Mouse (Mus musculus) cerebellum, postnatal 36 days (tissue): ENCODE results near the gene Amt.

ENCODE experiments used
- DNase-seq, 2 experiments: peaks; one replicate each; pipeline ENCODE4 v3.0.0; 2021 to 2022; ENCODE audit warnings: mixed read lengths in 2 of 2

Gene Amt

DNA sequence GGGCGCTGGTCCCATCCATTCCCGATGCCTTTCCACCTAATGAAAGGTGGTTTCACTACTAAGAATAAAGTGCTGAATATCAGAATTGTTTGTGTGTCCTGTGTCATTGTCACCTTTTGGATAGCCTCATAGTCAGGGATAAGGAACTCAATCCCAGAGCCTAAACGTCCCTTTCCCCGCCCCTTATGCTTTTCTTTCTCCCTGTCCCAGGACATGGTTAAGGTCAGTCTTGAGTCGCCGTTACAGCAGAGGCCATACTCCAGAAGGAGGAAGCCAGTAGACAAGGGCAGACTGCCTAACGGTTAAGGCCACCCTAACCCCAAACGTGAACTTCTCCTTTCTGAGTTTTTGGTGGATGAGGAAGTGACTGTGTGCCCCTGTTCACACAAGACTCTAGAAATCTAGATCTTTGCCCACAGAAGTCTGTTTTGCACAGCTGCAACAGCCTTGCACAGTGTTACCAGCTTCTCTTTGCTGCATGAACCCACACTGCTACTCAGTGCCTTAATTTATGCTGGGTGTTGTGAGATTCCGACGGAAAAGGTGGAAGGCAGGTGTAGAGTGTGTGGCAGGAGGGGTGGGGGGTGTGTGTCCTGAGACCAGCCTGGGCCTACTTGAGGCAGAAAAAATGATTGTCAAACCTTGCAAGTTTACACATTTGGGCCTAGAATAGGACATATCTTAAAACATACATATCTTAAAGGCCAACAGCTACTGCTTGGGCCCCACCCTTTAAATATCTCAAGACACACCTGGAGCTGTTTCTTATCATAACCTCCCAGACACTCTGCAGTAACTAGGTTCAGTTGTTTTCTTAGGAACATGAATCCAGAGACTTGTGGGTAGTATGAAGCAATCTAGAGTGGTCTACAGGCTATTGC lies 43.8 kb downstream of the Amt start:
- no peak for DNase-seq

- DNase-seq: no peak
These were observed 44.5 kb downstream of the Amt start for GRCm38 (mm10) chr9:108341139-108341475.

GRCm38 (mm10) chr9:108341801-108342200 lies 45.1 kb downstream of the Amt start:
- DNase-seq: no peak

DNA sequence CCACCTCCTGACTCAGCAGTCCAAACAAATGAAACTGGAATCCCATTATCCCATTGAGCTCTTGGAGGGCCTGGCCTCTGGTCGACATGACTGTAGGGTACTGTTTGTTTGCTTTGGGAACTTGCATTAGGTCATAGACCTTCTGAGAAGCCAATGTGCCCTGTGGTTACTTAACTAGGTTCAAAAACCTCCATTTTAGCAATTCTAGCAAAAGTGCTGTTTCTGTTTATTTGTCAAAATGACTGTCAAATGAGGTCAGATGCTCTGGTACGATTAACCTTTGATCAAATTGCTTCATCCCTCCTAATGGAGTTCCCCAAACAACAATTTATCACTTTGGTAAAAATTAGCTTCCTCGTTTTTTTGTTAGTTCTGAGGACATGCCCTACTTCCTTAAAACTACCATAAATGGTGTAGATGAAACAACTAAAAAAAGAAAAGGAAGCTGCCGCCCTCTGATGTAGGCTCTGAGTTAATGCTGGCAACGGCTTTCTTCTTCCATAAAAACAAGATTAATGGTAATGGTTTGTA lies 45.7 kb downstream of the Amt start:
- no peak for DNase-seq

DNA sequence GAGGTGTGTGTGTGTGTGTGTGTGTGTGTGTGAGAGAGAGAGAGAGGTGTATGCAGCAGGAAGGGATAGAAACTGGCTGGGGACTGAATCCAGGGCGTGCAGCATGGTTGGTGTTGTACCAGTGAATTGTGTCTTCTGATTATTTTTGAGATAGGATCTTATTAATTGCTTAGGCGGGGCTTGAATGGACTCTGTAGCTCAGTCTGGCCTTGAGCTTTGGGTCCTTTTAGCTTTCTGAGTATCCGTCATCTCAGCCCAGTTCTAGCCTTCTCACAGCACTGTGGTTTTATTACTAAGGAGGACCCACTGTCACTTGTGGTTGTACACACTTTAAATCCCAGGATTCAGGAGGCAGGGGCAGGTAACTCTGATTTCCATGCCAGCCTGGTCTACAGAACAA lies 46.7 kb downstream of the Amt start:
- no peak for DNase-seq

DNA sequence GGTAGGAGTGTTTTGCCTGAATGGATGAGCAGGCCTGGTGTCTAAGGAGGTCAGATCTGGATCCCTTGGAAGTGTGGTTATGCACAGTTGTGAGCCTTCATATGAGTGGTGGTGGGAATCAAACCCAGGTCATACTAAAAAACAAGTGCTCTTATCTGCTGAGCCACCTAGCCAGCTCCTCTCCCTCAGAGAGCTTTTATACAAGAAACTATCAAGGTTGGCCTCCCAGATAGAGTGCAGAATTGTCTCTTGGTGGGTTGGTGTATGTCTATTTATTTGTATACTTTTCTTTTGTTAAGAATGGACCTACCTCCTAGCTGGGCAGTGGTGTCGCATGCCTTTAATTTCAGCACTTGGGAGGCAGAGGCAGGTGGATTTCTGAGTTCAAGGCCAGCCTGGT lies 47.2 kb downstream of the Amt start:
- DNase-seq: no peak

DNA sequence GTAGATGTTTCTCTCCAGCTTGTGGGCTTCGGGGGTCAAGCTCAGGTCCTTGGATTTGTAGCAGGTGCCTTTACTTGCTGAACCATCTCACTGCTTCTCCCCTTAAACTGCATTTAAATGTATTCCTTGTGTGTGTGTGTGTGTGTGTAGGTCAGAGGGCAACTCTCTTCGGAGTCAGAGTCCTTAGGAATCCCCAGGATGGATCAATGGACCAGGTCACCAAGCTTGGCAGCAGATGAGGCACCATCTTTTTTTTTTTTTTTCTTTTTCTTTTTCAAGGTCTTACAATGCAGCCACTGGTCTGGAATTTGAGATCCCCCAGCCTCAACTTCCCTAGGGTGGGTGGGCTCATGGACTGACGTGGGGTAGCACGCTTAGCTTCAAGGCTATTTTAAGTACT lies 47.8 kb downstream of the Amt start:
- no peak for DNase-seq

DNA sequence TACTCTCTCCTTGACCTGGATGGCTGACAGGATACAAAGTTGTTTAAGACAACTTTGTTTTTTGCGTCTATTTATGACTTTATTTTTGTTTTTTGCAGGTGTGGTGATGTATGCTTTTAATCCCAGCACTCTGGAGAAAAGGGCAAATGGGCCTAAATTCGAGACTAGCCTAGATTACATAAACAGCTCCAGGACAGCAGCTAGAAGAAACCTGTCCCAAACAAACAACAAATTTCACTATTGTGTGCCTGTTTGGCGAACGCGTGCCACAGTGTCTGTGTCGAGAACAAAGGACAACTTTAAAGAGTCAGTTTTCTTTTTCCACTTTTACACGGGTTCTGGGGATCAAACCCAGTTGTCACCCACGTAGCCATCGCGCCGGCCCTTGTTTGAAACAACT lies 50.4 kb downstream of the Amt start:
- no peak for DNase-seq

DNA sequence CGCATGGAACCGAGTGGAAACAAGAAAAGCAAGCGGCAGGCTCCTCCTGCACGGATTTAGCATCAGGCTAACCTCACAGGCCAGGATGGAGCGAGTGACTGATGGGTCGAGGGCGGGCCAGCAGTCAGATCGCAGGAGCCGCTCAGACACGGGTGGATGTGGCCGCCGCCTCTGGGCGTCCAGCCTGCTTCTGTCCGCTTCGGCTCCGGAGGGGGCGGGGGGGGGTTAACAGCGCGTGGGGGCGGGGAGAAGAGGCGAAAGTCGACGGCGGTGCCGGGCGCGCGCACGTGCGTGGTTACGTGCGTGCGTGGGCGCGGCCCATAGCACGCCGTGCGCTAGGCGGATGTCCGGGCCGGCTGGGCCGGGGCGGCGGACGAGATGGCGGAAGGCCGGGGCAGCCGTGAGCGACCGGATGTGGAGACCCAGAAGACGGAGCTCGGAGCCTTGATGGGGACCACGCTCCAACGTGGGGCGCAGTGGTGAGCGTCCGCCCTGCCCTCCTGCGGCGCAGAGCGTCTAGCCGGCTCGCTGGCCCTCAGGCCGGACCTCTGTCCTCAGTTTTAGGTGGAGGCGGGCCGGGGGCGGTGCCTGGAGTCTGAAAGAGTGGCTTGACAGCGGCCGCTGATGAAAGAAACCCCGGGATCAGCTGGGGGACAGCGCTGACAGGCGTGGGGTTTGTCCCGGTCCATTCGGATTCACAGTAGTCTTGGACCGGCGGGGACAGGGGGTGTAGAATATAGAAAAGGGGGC lies 51.1 kb downstream of the Amt start, which contains the start of gene Usp4:
Usp4 (plus strand) TSS at position 314 of the 750 bp plus-strand sequence.
- peak; percentile 84 to 90 for DNase-seq

DNA sequence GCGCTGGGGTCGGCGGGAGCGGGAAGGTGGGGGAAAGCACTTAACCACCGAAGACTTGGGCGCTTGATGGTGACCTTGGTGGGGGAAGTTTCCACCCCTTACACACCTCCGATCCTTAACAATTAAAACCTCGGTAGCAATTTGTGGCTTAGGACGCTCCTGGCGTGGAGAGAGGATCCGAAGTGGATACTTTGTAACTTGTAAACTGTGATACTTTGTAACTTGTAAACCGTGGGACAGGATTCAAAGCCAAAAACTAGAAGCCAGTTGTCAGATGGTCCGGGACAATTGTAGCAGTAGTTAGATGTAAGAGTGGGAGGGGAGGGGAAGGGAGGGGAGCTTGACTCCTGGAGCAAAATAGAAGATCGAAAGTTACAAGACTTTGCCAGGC lies 51.6 kb downstream of the Amt start:
- DNase-seq: no peak

DNA sequence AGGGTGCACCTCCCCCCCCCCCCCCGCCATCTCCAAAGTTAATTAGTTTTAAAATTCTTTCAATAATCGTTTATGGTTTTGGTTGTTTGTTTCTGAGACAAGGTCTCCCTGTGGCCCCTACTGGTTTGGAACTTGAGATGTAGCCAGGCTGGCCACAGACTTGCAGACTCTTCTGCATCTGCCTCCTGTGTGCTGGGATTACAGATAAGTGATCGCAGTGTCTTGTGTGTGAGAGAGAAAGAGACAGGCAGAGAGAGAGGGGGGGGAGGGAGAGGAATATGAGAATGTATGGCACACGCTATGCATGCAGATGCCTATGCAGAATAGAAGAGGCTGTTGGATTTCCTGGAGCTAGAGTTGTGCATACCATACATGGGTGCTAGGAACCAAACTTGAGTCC lies 53.1 kb downstream of the Amt start:
- no peak for DNase-seq
